Mouse (Mus musculus) heart, embryonic 16.5 days (tissue): ENCODE results near the gene Rpl5. TPM values are rescaled to one million over a fixed set of nuclear protein-coding genes. Genes with fewer than 3 reads are reported as not detected.

Experiments
- ATAC-seq: fragments of 200-750 bp; cut with Nextera tagmentation; replicated peaks from 2 replicates; pipeline ENCODE4 v1.8.0; 2017; ENCODE audit warnings: moderate number of reproducible peaks; ENCODE audit not compliant: insufficient read depth, low FRiP score; ENCODE audit errors: extremely low read depth
- H3K27ac ChIP-seq: fragments of 300-500 bp; sonication (generic); 2 replicates; pipeline ENCODE4 v1.5.1; 2014; ENCODE audit warnings: mild to moderate bottlenecking, low read length, control low read depth, moderate library complexity
- H3K27me3 ChIP-seq: fragments of 300-500 bp; sonication (generic); 2 replicates; pipeline ENCODE4 v1.6.1; 2014; ENCODE audit warnings: low read length, mixed read lengths; ENCODE audit not compliant: control insufficient read depth, insufficient read depth
- H3K36me3 ChIP-seq: fragments of 300-500 bp; sonication (generic); 2 replicates; pipeline ENCODE4 v1.6.1; 2014; ENCODE audit not compliant: control insufficient read depth, insufficient read depth
- H3K4me1 ChIP-seq: fragments of 300-500 bp; sonication (generic); 2 replicates; pipeline ENCODE4 v1.6.1; 2014; ENCODE audit warnings: low read length, mixed read lengths; ENCODE audit not compliant: control insufficient read depth, insufficient read depth
- H3K4me2 ChIP-seq: fragments of 300-500 bp; sonication (generic); 2 replicates; pipeline ENCODE4 v1.6.1; 2014; ENCODE audit warnings: low read depth, mild to moderate bottlenecking, control low read depth, low read length
- H3K4me3 ChIP-seq: fragments of 300-500 bp; sonication (generic); 2 replicates; pipeline ENCODE4 v1.5.1; 2014; ENCODE audit warnings: mild to moderate bottlenecking, control low read depth, low read length
- H3K9ac ChIP-seq: fragments of 300-500 bp; sonication (generic); 2 replicates; pipeline ENCODE4 v1.6.1; 2014; ENCODE audit warnings: low read length, control low read depth
- H3K9me3 ChIP-seq: fragments of 300-500 bp; sonication (generic); replicated peaks from 2 replicates; pipeline ENCODE4 v1.6.1; 2016; ENCODE audit warnings: low read length; ENCODE audit not compliant: control insufficient read depth
- WGBS: fragments of 180-500 bp; shearing (Covaris S2); extraction: QIAGEN DNeasy Blood & Tissue Kit; methylation state at CpG from one replicate; pipeline ENCODE4 v1.1.7; 2014; 5-methylcytosine and 5-hydroxymethylcytosine counted together
- polyA plus RNA-seq: library from polyadenylated mRNA; unstranded; fragments of >200 nt; fragmentation: Nextera tagmentation; extraction: Ambion mirVana; gene quantifications from 2 replicates; pipeline ENCODE4 v1.2.1, GENCODE M21; 2015

Gene Rpl5
- polyA plus RNA-seq, 1 experiment from 2014 or later, result 46.6 TPM

DNA sequence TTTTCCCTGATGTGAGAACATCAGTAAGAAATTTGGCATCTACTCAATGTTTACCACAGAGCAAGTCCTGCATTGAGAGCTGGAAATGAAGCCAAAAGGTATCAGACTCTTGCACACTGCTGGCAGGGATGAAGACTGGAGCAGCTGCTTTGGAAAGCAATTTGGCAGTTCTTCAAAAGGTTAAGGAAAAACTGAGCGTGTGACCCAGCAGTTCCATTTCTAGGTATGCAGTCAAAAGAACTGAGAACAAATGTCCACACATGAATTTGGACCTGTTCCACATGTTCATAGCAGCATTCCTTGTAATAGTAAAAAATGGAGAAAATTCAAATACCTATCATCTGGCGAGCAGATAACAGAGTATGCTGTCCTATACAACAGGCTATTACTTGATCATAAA, 47.2 kb downstream of the Rpl5 start:
- peaks cover 13% of the 10 kb centered on the region for H3K4me1 ChIP-seq
- 28% methylated on average over 2 of the region's 2 CpGs for WGBS
- H3K4me3 ChIP-seq, result no peak overlapping the region
- no peaks in the 10 kb centered on the region for H3K36me3 ChIP-seq
- no peak overlapping the region for H3K9ac ChIP-seq
- peak; percentile 80 for ATAC-seq
- no peaks in the 10 kb centered on the region for H3K9me3 ChIP-seq
- no peak overlapping the region for H3K4me2 ChIP-seq
- H3K27ac ChIP-seq, result peak overlapping the region; percentile 83
- no peaks in the 10 kb centered on the region for H3K27me3 ChIP-seq

DNA sequence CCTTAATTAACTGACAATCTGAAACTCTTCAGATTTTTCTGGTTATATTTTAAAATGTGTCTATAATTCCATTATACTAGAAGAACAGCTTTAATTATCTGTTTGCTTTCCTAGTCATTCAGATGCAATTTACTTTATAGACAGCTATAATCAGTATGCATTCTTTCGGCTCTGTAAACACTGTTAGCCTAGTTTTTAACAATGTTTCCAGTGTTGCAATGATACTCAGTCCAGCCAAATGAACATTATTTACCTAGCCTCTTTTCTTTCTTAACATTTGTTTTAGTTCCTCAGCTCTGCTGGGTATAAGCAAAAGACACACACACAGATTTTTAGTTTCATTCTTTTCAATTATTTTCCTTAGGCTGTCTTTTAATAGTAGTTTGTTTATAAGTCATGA, 48.6 kb downstream of the Rpl5 start:
- Histone ChIP-seq H3K9me3 (no peaks in the 10 kb centered on the region), H3K4me3 (no peak overlapping the region), H3K36me3 (no peaks in the 10 kb centered on the region), H3K4me2 (no peak overlapping the region), H3K9ac (no peak overlapping the region), H3K4me1 (peaks cover 13% of the 10 kb centered on the region), H3K27me3 (no peaks in the 10 kb centered on the region), H3K27ac (no peak overlapping the region)
- ATAC-seq, result no peak
- WGBS, result 85% methylated on average over 1 of the region's 1 CpGs

DNA sequence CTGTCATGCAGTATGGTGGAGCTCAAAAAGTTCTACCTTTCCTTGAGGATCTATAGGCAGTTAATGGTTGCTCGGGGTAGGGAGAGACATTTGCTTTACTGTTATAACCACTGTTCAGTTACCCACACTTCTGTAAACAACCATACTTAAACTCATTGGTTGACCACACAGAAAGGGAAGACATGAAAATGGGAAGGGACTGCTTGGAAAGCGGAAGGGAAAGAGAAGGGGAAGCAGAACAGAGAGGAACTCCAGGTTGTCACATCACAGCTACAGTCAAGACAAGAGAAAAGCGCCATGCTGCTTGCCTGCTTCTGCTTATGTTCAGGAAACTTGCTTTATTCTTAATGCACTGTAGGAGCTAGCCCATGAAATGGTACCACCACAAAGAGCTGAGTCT, 49.3 kb downstream of the Rpl5 start:
- Histone ChIP-seq H3K36me3 (no peaks in the 10 kb centered on the region), H3K4me1 (peaks cover 13% of the 10 kb centered on the region), H3K9ac (no peak overlapping the region), H3K4me2 (no peak overlapping the region), H3K27me3 (no peaks in the 10 kb centered on the region), H3K9me3 (no peaks in the 10 kb centered on the region), H3K27ac (no peak overlapping the region), H3K4me3 (no peak overlapping the region)
- no peak for ATAC-seq
- WGBS, result 81% methylated on average over 3 of the region's 3 CpGs

DNA sequence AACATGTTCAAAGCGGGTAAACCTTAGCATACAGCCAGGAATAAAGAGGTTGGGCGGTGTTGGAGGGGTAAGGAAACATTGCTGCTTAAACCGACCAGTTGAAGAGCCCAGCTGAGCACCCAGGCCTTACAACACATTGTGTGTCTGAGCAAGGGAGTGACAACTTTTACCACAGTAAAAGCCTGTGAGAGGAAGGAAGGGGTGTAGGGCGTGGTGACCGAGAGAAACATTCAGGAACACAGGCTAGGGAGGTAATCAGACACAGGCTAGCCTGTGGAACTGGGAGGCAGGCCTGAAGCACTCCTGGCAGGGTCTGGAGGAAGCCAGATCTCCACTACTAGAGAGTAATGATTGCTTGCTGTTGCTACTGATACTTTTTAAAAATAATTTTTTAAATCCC, 50.3 kb downstream of the Rpl5 start:
- no peaks in the 10 kb centered on the region for H3K9me3 ChIP-seq
- 73% methylated on average over 5 of the region's 5 CpGs for WGBS
- peaks cover 13% of the 10 kb centered on the region for H3K4me1 ChIP-seq
- H3K27me3 ChIP-seq, result no peaks in the 10 kb centered on the region
- H3K4me2 ChIP-seq, result no peak overlapping the region
- no peak overlapping the region for H3K9ac ChIP-seq
- no peak overlapping the region for H3K4me3 ChIP-seq
- ATAC-seq, result no peak
- H3K36me3 ChIP-seq, result no peaks in the 10 kb centered on the region
- H3K27ac ChIP-seq, result no peak overlapping the region

Other genes with a start within 250 kb of the Rpl5 start
- gene Gfi1, start 174.5 kb upstream of the Rpl5 start, polyA plus RNA-seq, result 0.94 and 3.0 TPM in 2 replicates
- 0.14 and 0.35 TPM in 2 replicates for gene Ube2d2b, start 70.4 kb upstream of the Rpl5 start, polyA plus RNA-seq
- gene Evi5, start 25.4 kb upstream of the Rpl5 start, polyA plus RNA-seq, result 40.5 and 41.0 TPM in 2 replicates
- gene Fam69a, start 86.6 kb downstream of the Rpl5 start, polyA plus RNA-seq, result 21.0 and 23.1 TPM in 2 replicates
- gene Mtf2, start 165.2 kb downstream of the Rpl5 start, polyA plus RNA-seq, result 75.0 and 99.1 TPM in 2 replicates
- gene Tmed5, start 232.1 kb downstream of the Rpl5 start, polyA plus RNA-seq, result 34.5 and 41.8 TPM in 2 replicates
- gene Ccdc18, start 232.4 kb downstream of the Rpl5 start, polyA plus RNA-seq, result 6.2 and 10.2 TPM in 2 replicates